In genomic region chr15:74458940-74459339, GRCm38 (mm10) we compare ENCODE assay signal across 17 mouse cellular contexts.
DNase-seq lines count a peak whose midpoint lies in the region; ATAC-seq and TF ChIP-seq lines count a peak whose summit lies in the region.
"Had no signal": no experiment of that assay in that cellular context is flagged by ENCODE, and none has a peak within 500 bp of the region (broad histone marks: within the 10 kb centered on the region; RNA-seq: fewer than 3 reads in every experiment).

No protein-coding gene starts in this region.

- H3K27ac ChIP-seq in hindbrain, embryonic 14.5 days = 0 out of 2 replicates have a peak overlapping the region, but pooled peaks have one; percentile 51
- no peak overlapping the region for H3K27ac ChIP-seq in hindbrain, embryonic 13.5 days
- 0 out of 2 replicates have a peak overlapping the region, but pooled peaks have one; percentile 44 for H3K27ac ChIP-seq in cortical plate, adult 2 months (ENCODE audit: insufficient read depth, low read length)
- 0 out of 2 replicates have a peak overlapping the region, but pooled peaks have one; percentile 38 for H3K27ac ChIP-seq in midbrain, postnatal 0 days (ENCODE audit: low read depth, low read length)
- no peak overlapping the region for H3K27ac ChIP-seq in kidney, adult 2 months (ENCODE audit: insufficient read depth, low read depth, low read length)
- H3K27ac ChIP-seq in gastrocnemius, adult 2 months = no peak overlapping the region
- H3K27ac ChIP-seq: lung, embryonic 15.5 days had no signal

- no peak for TF ChIP-seq CTCF in cortical plate, adult 2 months (IDR thresholded peaks at IDR 0.05; ENCODE audit: extremely low read depth, insufficient read depth, low read length)
- no peak for TF ChIP-seq CTCF in midbrain, postnatal 0 days (IDR thresholded peaks at IDR 0.05)
- TF ChIP-seq CTCF in kidney, adult 2 months (conservative IDR thresholded peaks at IDR 0.05; ENCODE audit: insufficient read depth, insufficient read length, low read depth, low read length) = no peak
- TF ChIP-seq CTCF in gastrocnemius, adult 2 months (IDR thresholded peaks at IDR 0.05) = no peak

- intact Hi-C loops in gastrocnemius, adult 2 months (cut with DNase I) = no loop called here
- intact Hi-C loops in gastrocnemius, postnatal 36 days (cut with DNase I) = no loop called here

- H3K27me3 ChIP-seq in hindbrain, embryonic 14.5 days (ENCODE audit: control insufficient read depth, insufficient read depth, low read length) = no peaks in the 10 kb centered on the region
- no peaks in the 10 kb centered on the region; the same call in 1 of the 2 replicates for H3K27me3 ChIP-seq in hindbrain, embryonic 13.5 days
- H3K27me3 ChIP-seq in midbrain, postnatal 0 days (ENCODE audit: insufficient read depth, low read length) = no peaks in the 10 kb centered on the region
- H3K27me3 ChIP-seq in kidney, adult 2 months (replicated peaks; ENCODE audit: control insufficient read depth, insufficient read depth, low read length) = no peaks in the 10 kb centered on the region
- H3K27me3 ChIP-seq: lung, embryonic 15.5 days; Patski had no signal

- no peak overlapping the region for H3K4me3 ChIP-seq in hindbrain, embryonic 14.5 days (replicated peaks; ENCODE audit: low read length)
- no peak overlapping the region for H3K4me3 ChIP-seq in hindbrain, embryonic 13.5 days
- no peak overlapping the region for H3K4me3 ChIP-seq in cortical plate, adult 2 months (ENCODE audit: insufficient read depth, low read length)
- H3K4me3 ChIP-seq in midbrain, postnatal 0 days (ENCODE audit: low read depth, low read length) = no peak overlapping the region
- no peak overlapping the region for H3K4me3 ChIP-seq in kidney, adult 2 months (ENCODE audit: insufficient read depth, low read depth, low read length)
- H3K4me3 ChIP-seq in gastrocnemius, adult 2 months = no peak overlapping the region
- H3K4me3 ChIP-seq: erythroblast, embryonic 14.5 days; lung, embryonic 15.5 days had no signal

- 85% methylated on average over 9 of the region's 9 CpGs for WGBS in hindbrain, embryonic 14.5 days
- WGBS in hindbrain, embryonic 13.5 days = 88% methylated on average over 9 of the region's 9 CpGs
- WGBS in midbrain, postnatal 0 days = 80% methylated on average over 9 of the region's 9 CpGs
- WGBS in kidney, adult 2 months = 80% methylated on average over 9 of the region's 9 CpGs

- DNase-seq in hindbrain, embryonic 14.5 days (ENCODE audit: low spot score) = no peak
- DNase-seq in cerebellum, adult 18-20 months = peak; percentile 69 to 76
- DNase-seq in midbrain, postnatal 0 days (ENCODE audit: low spot score) = no peak
- no peak for DNase-seq in kidney, adult 2 months
- no peak for DNase-seq in gastrocnemius, adult 2 months
- DNase-seq in gastrocnemius, postnatal 36 days = no peak
- DNase-seq: adrenal gland, postnatal 14 days; heart, adult 18-20 months; heart, postnatal 36 days; kidney, postnatal 14 days; thymus, postnatal 25 days had no signal

- no peaks in the 10 kb centered on the region for H3K9me3 ChIP-seq in hindbrain, embryonic 14.5 days (ENCODE audit: control insufficient read depth, low read length)
- H3K9me3 ChIP-seq in hindbrain, embryonic 13.5 days = no peaks in the 10 kb centered on the region
- no peaks in the 10 kb centered on the region for H3K9me3 ChIP-seq in midbrain, postnatal 0 days (ENCODE audit: low read length)
- H3K9me3 ChIP-seq: lung, embryonic 15.5 days had no signal

- H3K4me1 ChIP-seq in hindbrain, embryonic 14.5 days (replicated peaks; ENCODE audit: control insufficient read depth, insufficient read depth, low read length) = peaks cover 3% of the 10 kb centered on the region; the same call in 1 of the 2 replicates
- peaks cover 31% of the 10 kb centered on the region for H3K4me1 ChIP-seq in hindbrain, embryonic 13.5 days (replicated peaks)
- H3K4me1 ChIP-seq in cortical plate, adult 2 months (ENCODE audit: control insufficient read depth, insufficient read depth, low read length) = peaks cover 7% of the 10 kb centered on the region
- H3K4me1 ChIP-seq in midbrain, postnatal 0 days (ENCODE audit: insufficient read depth, low read length) = no peaks in the 10 kb centered on the region
- no peaks in the 10 kb centered on the region for H3K4me1 ChIP-seq in kidney, adult 2 months (ENCODE audit: control insufficient read depth, insufficient read depth, low read length)

- no peak for TF ChIP-seq POLR2A in cortical plate, adult 2 months (IDR thresholded peaks at IDR 0.05; ENCODE audit: extremely low read depth, insufficient read depth, low read length)
- no peak for TF ChIP-seq POLR2A in kidney, adult 2 months (IDR thresholded peaks at IDR 0.05; ENCODE audit: low read depth, low read length)

- H3K36me3 ChIP-seq in hindbrain, embryonic 14.5 days (replicated peaks; ENCODE audit: control insufficient read depth, insufficient read depth) = no peaks in the 10 kb centered on the region
- H3K36me3 ChIP-seq in hindbrain, embryonic 13.5 days = no peaks in the 10 kb centered on the region
- H3K36me3 ChIP-seq in midbrain, postnatal 0 days (ENCODE audit: insufficient read depth, low read length) = no peaks in the 10 kb centered on the region
- H3K36me3 ChIP-seq in kidney, adult 2 months (ENCODE audit: control insufficient read depth, insufficient read depth, low read length) = no peaks in the 10 kb centered on the region
- H3K36me3 ChIP-seq: lung, embryonic 15.5 days had no signal

- H3K9ac ChIP-seq in hindbrain, embryonic 14.5 days = no peak overlapping the region
- H3K9ac ChIP-seq in hindbrain, embryonic 13.5 days = no peak overlapping the region
- H3K9ac ChIP-seq in midbrain, postnatal 0 days (replicated peaks; ENCODE audit: low read length, poor library complexity, severe bottlenecking) = no peak overlapping the region
- H3K9ac ChIP-seq: lung, embryonic 15.5 days had no signal

- ATAC-seq in hindbrain, embryonic 14.5 days (ENCODE audit: low FRiP score) = no peak
- no peak for ATAC-seq in hindbrain, embryonic 13.5 days (ENCODE audit: low FRiP score)
- ATAC-seq in midbrain, postnatal 0 days (ENCODE audit: low FRiP score) = no peak
- ATAC-seq: CD4-positive, CD25-positive, alpha-beta regulatory T cell, adult 4 months; Patski had no signal

- H3K4me2 ChIP-seq in hindbrain, embryonic 14.5 days (replicated peaks) = no peak overlapping the region
- H3K4me2 ChIP-seq in hindbrain, embryonic 13.5 days = no peak overlapping the region
- no peak overlapping the region for H3K4me2 ChIP-seq in midbrain, postnatal 0 days (ENCODE audit: low read depth, low read length, poor library complexity, severe bottlenecking)
- H3K4me2 ChIP-seq: lung, embryonic 15.5 days had no signal

Comparison
In these comparisons a context has a peak if more than half of its experiments do, and no peak if none do; other contexts are left out.
1. H3K27ac ChIP-seq: peak in hindbrain, embryonic 14.5 days (single experiment), cortical plate, adult 2 months (single experiment) and midbrain, postnatal 0 days (single experiment); none in hindbrain, embryonic 13.5 days (single experiment), kidney, adult 2 months (single experiment) and gastrocnemius, adult 2 months (single experiment).
2. DNase-seq: peak in cerebellum, adult 18-20 months (2 of 2); none in hindbrain, embryonic 14.5 days (single experiment), midbrain, postnatal 0 days (single experiment), kidney, adult 2 months (single experiment), gastrocnemius, adult 2 months (single experiment) and gastrocnemius, postnatal 36 days (0 of 2).